Mouse (Mus musculus) 3134 (cell line): ENCODE measurements around the gene Mrgprf.

Experiments used
- DNase-seq: peaks from one replicate; pipeline ENCODE4 v3.0.0-alpha.2; 2011; ENCODE audit warnings: low spot score; ENCODE audit not compliant: insufficient read length; ENCODE audit errors: extremely low read depth

Gene Mrgprf

DNA sequence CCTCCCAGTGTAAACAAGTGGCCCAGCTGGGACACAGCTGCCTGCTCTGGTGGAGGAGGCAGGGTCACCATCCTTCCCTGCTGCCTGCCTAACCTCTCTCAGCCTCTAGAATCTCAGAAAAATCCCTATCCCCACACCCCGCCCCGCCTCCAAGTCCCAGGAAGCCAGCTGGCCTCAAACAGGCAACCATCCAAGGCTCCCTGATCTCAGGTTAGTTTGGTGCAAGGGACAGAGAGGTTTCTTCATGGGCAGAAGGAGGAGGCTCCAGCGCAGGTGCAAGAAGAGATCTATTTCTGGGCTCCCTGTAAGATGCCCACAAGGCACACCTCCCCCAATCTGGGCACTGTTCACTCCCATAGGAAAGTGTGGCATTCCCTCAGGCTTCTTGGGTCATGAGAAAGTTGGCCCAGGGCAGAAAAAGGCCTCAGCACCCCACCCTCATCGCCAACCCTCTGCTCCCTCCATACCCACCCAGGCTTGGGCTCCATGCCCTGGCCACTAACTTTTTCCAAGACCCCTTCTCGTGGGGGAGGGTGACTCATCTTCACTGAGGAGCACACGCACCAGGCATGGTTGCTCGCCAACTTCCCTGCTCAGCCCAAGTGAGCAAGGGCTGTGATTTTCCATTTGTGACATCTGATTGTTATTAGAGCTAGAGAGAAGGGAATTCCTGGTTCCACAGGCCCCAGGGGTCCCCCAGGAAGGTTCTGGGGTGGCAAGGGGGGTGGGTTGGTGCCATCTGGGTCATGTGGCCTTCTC, 887 bp upstream of the Mrgprf start:
- DNase-seq, result peak; percentile 84

DNA sequence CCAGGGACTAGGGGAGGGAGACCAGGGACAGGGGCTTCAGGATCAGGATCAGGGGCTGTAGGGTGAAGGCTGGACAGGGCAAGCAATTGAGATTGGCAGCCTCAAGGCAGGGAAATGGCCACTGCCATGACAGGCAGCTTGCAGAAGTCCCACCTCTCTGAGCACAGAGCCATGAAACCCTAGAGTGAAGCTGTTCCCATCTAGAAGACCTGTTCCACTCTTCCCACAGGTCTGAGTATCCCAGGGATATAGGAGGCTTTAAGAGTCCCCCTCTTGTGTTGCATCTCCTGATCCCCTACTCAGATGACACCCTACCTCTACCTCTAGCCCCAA, 346 bp downstream of the Mrgprf start:
- no peak for DNase-seq

DNA sequence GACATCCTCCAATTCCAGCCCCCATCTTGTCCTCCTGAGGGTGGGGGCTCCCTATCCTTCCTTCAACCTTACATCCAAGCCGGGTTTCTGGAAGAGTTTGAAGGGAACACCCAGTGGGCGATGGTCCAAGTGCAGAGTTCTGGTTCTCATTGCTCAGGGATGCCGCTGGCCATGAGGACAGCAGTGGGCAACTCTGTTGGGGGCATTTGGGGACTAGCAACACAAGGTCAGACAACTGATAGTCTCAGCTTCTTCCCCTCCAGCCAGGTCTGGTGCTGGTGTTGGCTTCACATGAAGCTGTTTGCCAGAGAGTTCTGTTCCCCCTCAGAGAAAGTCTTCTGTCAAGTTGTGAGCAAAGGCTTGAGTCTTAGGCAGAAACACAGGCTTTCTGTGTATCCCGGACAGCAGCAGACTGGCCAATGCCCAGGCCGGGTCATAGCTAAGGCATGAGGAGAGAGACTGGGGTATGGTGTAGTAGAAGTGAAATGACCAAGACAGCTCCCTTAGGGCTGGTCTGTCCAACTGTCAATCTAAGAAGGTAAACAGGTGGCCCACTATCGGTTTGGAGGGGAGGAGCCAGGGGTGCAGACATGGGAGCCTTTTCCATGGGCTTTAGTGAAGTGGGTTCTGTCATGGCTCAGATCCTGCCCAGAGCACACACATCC, 845 bp downstream of the Mrgprf start:
- DNase-seq, result peak; percentile 36

DNA sequence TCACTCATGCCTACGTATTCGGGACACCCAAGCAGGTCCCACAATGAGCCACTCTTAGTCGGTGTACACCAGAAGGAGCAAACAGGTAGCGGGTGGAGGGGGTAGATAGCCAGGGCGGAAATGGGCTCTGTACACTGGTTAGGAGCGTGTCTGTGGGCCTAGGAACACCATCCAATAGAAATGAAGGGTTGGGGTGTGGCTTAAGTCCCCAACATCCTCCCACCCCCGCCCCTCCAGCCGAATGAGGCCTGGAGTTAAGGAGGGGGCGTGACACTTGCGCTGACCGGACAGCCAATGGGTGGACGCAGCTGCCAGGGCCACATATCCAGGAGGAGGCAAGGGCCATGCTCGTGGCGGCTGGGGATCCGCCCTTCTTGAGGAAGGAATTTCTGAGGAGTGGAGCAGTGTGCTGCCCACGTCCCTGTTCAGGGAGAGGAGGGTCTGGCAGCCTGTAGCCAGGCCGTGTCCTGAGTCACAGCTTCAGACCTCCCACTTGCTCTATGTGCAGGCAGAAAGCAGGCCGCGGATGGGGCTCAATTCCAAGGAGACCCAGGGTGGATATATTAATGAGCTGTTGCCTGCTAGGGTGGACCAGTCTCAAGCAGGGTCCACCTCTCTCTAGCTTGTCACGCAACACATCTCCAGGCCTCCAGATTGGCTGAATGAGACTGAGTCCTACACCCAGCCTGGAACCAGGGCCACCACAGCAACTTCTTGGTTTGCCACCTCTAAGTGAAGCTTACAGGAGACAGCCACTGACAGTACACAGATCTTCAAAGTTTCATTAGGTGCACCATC, 2.1 kb downstream of the Mrgprf start:
- DNase-seq, result peak; percentile 90

DNA sequence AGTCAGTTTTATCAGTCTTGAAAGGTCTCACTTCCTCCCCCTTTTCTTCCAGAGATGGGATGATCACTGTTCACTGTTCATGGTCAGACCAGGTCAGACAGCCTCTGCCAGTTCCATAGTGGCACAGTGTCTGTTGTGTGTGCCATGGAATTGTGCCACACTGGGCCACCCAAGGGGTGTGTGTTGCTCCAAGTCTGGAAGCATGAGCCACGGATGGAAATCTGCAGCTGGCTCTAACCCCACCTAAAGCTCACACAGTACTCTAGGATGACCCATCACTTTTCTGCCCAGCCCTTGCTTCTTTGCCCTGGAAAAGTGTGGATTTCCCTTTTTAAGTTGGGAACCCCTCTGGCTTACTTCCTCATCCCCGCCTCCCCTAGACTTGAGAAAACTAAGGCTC, 3.5 kb downstream of the Mrgprf start:
- DNase-seq, result no peak

DNA sequence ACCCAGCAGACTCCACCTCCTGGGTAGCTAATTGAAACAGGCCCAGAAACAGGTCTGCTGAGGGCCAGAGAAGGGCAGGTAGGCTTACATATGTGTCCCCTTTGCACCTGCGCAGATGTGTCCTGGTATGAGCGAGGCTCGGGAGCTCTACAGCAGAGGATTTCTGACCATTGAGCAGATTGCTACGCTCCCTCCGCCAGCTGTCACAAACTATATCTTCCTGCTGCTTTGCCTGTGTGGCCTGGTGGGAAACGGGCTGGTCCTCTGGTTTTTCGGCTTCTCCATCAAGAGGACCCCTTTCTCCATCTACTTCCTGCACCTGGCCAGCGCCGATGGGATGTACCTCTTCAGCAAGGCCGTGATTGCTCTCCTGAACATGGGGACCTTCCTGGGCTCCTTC, 7.0 kb downstream of the Mrgprf start:
- DNase-seq, result no peak

DNA sequence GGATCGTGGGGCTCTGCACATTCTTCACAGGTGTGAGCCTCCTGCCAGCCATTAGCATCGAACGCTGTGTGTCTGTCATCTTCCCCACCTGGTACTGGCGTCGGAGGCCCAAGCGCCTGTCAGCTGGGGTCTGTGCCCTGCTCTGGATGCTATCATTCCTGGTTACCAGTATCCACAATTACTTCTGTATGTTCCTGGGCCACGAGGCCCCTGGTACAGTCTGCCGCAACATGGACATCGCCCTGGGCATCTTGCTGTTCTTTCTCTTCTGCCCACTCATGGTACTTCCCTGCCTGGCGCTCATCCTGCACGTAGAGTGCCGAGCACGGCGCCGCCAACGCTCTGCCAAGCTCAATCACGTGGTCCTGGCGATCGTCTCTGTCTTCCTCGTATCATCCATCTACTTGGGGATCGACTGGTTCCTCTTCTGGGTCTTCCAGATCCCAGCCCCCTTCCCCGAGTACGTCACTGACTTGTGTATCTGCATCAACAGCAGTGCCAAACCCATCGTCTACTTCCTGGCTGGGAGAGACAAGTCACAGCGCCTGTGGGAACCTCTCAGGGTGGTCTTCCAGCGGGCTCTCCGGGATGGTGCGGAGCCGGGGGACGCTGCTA, 7.5 kb downstream of the Mrgprf start:
- DNase-seq, result peak; percentile 35

DNA sequence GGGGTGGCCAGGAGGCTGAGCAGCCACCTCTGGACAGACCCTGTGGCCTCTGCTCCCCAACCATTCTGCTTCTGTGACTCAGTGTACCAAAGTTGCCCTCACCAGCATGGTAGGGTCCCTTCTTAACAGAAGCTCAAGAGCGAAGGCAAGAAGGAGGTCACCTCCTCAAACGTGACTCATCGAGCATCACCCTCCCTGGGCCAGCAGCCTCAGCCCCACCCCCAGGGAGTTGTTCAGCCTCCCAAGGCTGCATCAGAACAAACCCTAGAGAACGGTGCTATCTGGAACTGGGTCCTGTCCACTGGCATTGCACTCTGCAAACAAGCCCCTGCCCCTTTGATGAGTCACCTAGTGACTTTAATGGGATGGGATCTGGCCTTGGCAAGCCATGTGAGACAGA, 8.2 kb downstream of the Mrgprf start:
- peak; percentile 83 for DNase-seq

DNA sequence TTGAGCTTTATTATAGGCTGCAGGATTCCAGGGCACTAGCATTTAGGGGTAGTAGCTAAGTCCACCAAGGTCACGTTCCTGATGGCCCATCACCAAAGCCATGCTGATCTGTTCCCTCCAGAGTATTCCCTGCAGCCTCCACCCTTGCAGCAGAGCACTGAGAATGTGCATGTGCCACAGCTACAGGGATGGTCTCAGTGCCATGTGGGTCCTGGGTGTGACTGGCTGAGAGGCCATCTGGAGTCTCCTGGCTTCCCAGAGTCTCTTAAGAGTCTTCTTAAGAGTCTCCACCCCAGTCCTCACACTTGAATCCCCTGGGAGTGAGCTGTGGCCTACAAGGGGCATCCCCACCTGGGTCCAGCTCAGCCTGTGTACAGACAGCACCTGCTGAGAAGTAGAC, 9.2 kb downstream of the Mrgprf start:
- no peak for DNase-seq

DNA sequence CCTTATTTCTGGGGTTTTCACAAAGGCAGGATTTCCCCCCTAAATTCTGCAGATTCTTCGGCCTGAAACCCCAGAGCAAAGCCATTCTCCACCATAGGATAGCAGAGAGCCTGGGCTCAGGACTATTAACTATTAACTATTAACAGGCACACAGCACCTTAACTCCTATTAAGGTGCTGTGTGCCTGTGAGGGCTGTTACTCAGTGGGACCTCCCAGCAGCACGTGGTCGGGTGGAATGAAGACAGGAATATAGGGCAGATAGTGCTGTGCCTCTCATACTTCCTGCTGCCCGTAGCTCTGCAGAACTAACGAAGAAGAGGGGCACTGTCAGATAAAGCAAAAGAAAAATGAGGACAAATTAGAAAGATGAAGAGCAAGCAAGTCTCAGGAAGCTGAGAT, 9.9 kb downstream of the Mrgprf start:
- DNase-seq, result no peak

DNA sequence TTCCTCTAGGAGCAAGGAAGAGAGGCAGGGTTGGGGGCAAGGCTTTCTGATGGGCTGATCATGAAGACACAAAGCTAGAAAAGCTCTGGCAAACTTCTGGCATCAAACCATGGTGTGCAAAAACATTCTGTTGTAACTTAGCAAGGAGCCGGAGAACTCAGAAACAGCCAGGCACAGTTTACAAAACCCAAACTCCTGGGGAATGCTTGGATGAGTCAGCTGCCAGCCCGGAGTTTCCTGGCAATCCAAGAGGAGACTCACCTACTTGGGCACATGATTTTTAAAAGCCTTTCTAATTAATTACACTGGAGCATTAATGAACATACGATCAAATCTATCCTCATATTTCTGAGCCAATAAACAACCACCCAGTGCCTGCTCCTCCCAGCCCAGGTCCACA, 11.5 kb downstream of the Mrgprf start:
- DNase-seq, result peak; percentile 42

DNA sequence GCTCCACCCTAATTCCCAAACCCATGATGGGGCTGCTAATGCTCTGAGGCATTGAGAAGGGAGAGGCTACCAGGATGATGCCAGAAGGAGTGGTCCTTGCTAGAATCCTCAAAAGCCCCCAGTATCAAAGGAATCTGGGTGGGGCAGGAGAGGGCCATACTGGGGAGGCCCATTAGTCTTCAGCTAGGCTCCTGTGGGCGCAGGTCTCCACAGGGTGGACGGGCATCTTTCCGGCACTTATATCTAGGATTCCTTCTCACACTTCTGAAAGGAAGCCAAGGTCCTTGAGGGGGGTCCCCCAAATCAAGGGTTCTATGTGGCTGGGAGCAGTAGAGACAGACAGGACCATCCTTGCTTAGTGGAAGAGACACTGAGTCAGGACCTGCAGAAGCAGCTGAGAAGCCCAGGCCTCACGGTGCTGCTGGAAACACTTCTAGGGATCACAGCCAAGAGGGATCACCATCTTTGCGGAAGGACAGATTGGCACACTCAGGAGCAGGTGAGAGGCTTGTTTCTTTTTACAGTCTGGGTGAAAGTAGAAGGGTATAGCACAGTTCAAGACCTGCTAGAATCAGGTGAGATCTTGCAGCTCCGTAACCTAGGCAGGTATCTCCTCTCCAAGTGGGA, 14.3 kb downstream of the Mrgprf start, which contains the start of gene Mrgprd:
Gene Mrgprd, plus strand, starts transcription at position 51 of the 627 bp plus-strand sequence.
- no peak for DNase-seq

DNA sequence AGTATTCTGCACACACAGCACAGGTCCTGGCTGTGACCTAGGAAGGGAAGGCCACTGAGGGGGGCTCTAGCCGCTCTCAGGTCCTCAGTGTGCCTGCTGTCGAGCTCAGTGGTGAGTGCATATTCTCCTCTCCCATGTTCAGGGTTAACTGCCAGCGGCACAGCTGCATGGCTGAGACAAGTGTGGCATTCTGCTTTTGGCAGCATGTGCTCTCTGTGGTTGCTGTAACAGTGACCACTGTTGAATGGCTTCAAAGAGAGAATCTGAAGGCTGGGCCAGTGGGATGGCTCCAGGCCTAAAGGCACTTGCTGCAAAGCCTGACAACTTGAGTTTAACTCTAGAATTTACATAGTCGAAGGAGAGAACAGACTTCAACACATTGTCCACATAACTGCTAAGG, 16.9 kb downstream of the Mrgprf start:
- peak; percentile 63 for DNase-seq

DNA sequence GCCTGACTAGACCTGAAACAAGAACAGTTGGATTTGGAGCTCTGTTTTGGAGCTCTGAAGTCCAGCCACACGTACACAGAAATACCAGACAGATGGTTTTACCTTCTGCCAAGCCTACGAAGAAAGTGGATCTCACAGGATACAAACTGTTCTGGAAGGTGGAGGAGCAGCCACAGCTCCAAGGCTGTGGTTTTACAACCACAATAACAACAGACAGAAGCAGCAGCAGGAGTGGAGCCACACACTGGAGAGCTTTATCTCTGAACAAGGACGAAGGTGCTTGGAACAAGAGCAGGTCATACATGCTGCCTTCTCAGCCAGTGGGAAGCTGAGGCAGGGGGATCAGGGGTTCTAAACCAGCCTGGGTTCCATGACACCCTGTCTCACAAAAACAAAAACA, 18.9 kb downstream of the Mrgprf start:
- no peak for DNase-seq

DNA sequence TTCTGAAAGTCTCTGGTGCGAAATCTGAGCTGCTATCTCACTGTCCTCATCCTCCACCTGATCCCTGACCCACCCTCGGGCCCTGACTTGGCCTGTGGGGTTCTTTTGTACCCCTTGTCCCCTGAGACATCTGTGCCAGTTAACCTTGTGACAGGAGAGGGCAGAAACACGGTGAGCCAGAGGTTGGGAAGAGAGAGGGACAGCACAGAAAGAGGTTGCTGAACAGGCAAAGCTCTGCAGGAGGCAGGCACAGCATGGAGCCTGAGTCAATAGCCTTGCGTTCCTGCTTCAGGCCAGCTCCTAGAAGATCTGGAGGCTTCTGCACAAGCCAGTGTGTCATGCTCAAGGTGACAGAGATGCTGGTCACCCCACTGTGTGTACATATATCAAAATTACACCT, 23.0 kb downstream of the Mrgprf start:
- DNase-seq, result no peak

DNA sequence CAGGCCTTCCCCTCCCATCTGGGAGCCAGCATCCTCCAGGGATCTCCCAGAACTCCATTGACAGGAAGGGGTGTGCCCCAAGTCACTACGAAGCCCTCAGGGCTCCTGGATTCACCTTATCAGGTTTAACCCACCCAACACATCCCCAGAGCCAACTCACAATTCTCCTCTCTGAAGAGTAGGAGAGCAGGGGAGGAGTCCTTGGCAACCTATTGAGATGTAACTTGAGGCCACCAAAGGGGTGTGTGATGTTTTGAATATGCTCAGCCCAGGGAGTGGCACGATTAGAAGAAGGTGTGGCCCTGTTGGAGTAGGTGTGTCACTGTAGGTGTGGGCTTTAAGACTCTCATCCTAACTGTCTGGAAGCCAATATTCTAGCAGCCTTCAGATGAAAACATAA, 25.1 kb downstream of the Mrgprf start:
- DNase-seq, result no peak

DNA sequence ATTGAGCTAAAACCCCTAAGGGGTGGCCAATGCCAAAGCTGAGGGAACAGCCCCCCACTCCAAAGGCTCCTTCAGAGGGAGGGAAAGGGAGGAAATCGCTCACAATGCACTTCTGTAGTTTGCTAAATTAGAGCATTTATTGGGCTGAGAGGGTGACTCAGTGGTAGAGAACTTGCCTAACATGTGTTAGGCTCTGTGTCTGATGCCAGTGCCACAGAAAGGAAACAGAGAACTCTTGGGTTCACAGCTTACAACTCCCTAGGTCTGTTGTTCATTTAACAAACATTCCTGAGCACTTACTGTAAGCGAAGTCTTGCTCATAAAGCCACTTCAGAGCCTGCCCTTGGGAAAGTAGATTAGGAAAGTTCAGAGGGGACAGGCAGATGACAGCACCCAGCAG, 29.4 kb downstream of the Mrgprf start:
- peak; percentile 68 for DNase-seq

DNA sequence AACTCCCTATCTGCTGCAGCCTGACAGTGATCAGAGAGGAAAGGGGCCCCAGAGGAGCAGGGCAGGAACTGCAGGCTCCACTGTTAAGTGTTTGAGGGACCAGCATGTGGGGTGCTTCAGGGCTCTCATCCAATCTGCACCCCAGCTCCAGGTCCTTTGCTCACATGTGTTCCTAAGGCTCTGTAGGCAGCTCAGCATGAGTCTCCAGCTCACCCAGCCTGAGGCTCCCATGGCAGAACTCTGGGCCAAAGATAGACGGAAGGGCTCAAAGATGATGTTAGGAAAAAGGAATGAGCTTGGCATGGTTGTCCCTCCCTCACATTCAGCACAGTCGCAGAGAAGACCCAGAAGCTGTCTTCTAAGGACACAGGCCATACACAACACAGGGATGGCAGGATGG, 30.0 kb downstream of the Mrgprf start:
- peak; percentile 47 for DNase-seq

DNA sequence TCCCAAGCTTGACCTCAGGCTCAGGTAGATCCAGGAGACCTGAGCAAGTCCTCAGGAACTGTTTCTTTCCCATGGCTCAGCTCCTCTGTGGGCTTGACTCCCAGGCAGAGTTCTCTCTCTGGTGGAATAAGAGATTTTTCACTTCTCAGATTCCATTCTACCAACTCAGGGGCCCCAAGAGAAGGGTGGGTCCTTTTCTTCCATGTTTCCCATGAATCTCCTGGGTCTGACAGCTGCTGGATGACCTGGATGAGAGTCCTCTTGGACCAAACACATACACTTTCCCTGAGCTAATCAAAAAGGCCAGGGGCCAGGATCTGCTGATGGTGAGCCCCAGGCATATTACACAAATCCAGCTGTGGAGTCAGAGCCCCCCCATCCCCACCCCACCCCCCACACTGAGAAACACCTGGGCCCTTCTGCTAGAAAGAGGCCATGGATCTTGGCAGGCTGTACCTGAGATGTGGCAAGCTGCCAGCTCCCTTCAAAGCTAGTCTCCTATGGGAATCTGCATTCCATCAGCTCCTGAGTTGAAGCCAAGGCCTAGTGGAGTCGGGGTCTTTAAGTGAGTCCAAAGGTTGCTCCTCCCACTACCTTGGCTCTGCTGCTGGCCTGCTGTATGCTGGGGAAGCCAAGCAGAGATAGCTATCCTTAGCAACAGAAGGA, 31.9 kb downstream of the Mrgprf start:
- no peak for DNase-seq

DNA sequence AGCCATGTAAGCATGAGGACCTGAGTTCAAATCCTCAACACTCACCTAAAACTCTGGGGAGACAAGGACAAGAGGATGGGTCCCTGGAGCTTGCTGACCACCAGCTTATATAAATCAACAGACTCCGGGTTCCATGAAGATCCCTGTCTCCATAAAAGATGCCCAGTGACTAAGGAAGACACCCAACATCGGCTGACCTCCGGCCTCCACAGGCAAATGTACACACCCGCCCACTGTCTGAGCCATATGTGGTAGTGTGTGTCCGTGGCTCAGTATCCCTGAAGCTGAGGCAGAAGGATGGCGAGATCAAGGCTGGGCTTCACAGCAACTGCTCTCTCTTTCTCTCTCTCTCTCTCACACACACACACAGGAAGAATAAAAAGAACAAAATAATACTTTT, 33.3 kb downstream of the Mrgprf start:
- DNase-seq, result no peak
